Mouse (Mus musculus) liver, adult 2 months (tissue): ENCODE data around the gene Mstn. TPM values are rescaled to one million over a fixed set of nuclear protein-coding genes. Genes with fewer than 3 reads are reported as not detected.

Source experiments
- DNase-seq: peaks from one replicate; pipeline ENCODE4 v3.0.0-alpha.2; 2011; ENCODE audit warnings: low read depth, low spot score; ENCODE audit errors: extremely low read depth
- H3K27ac ChIP-seq: fragments of 200-500 bp; replicated peaks from 2 replicates; pipeline ENCODE4 v1.5.1; 2012; ENCODE audit warnings: low read depth, mild to moderate bottlenecking, control low read depth, inconsistent platforms, low read length; ENCODE audit not compliant: insufficient read depth
- H3K27me3 ChIP-seq: fragments of 200-500 bp; 2 replicates; pipeline ENCODE4 v1.6.1; 2012; ENCODE audit warnings: mild to moderate bottlenecking, moderate library complexity, low read length, inconsistent platforms; ENCODE audit not compliant: control insufficient read depth, insufficient read depth
- H3K36me3 ChIP-seq: fragments of 200-500 bp; 2 replicates; pipeline ENCODE4 v1.6.1; 2012; ENCODE audit warnings: low read length, inconsistent platforms; ENCODE audit not compliant: control insufficient read depth, insufficient read depth
- H3K4me1 ChIP-seq: fragments of 200-500 bp; 2 replicates; pipeline ENCODE4 v1.6.1; 2011; ENCODE audit warnings: low read length; ENCODE audit not compliant: control insufficient read depth, insufficient read depth
- H3K4me3 ChIP-seq: fragments of 200-500 bp; 2 replicates; pipeline ENCODE4 v1.5.1; 2011; ENCODE audit warnings: low read depth, mild to moderate bottlenecking, control low read depth, low read length, moderate library complexity; ENCODE audit not compliant: insufficient read depth
- H3K79me2 ChIP-seq: fragments of 200-500 bp; 2 replicates; pipeline ENCODE4 v1.6.1; 2012; ENCODE audit warnings: inconsistent platforms, mild to moderate bottlenecking, low read length, moderate library complexity; ENCODE audit not compliant: control insufficient read depth, insufficient read depth
- H3K9ac ChIP-seq: fragments of 200-500 bp; 2 replicates; pipeline ENCODE4 v1.6.1; 2012; ENCODE audit warnings: low read depth, mild to moderate bottlenecking, control low read depth, inconsistent platforms, low read length
- CTCF ChIP-seq: fragments of 200-500 bp; IDR thresholded peaks from 2 replicates; pipeline ENCODE4 v1.5.1; 2011; ENCODE audit warnings: low read depth, low read length, control low read depth
- POLR2A ChIP-seq: fragments of 200-500 bp; IDR thresholded peaks from 2 replicates; pipeline ENCODE4 v1.6.1; 2011; ENCODE audit warnings: low read length, control low read depth; ENCODE audit not compliant: insufficient read depth; ENCODE audit errors: extremely low read depth
- WGBS: fragments of 180-500 bp; shearing (Covaris S2); methylation state at CpG from one replicate; pipeline ENCODE4 v1.1.7; 2018; 5-methylcytosine and 5-hydroxymethylcytosine counted together
- polyA plus RNA-seq: library from polyadenylated mRNA; depleted of rRNA; stranded (reverse); fragments of >200 nt; gene quantifications from 2 replicates; pipeline ENCODE4 v1.2.3, GENCODE M21; 2012
- total RNA-seq: library from RNA; depleted of rRNA; stranded (reverse); fragments of >200 nt; gene quantifications from 2 replicates; pipeline ENCODE4 v1.2.3, GENCODE M21; 2014

Mstn gene
- total and polyA plus RNA-seq, 2 experiments, result not detected

DNA sequence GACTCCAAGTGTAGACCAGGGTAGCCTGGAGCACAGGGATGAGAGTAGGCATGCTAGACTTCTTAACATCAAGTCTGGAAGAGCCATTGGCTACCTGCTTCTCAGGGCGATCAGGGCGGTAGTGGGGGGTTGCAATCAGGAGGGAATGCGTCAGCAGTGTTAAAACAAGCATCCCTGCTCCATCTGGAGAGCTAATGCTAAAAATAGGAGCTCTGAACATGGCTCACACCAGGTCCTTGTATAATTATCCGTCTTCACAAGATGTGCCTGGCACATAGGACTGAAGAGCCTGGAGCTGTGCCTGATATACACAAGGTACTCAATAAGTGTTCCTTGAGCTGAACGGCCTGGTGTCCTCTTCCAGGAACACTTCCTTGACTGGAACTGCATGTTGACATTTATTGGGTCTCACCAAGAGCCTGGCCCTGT lies 24.0 kb upstream of the Mstn start:
- no peak for DNase-seq
- no peaks in the 10 kb centered on the region for H3K27me3 ChIP-seq
- no peak overlapping the region for H3K9ac ChIP-seq
- H3K36me3 ChIP-seq, result no peaks in the 10 kb centered on the region
- no peaks in the 10 kb centered on the region for H3K79me2 ChIP-seq
- TF ChIP-seq CTCF (no peak), POLR2A (no peak)
- no peak overlapping the region for H3K4me3 ChIP-seq
- WGBS, result 89% methylated on average over 5 of the region's 5 CpGs
- no peak overlapping the region for H3K27ac ChIP-seq
- no peaks in the 10 kb centered on the region for H3K4me1 ChIP-seq

DNA sequence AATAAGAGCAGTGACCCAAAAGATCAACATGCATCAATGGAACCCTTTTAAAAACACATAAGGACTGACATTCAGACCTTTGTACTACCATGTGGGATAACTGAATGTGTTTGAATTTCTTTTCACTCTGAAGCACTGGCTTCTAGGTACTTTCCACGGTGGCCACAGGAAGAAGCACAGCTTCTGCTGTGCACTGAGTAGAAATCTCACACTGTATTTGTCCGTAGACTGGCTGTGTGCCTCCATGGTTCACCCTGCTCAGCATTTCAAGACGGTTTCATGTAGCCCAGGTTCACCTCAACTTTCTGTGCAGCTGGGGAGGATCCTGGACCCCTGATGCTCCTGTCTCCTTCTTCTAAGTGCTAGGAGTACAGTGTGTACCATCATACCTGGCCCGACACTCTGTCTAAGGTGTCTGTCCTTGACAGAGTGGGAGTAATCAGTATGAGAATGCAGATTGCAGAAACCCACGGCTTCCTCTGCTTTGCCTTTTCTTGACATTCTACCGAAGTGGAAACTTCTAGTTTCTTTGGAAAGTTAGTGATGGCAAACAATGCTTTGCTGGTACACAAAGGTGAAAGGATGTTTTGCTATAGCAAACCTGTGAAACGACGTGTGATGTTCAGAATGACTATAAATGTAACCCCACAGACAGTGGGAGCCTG lies 11.5 kb upstream of the Mstn start:
- TF ChIP-seq CTCF, result no peak
- TF ChIP-seq POLR2A, result no peak
- no peak for DNase-seq
- Histone ChIP-seq H3K4me3 (no peak overlapping the region), H3K4me1 (no peaks in the 10 kb centered on the region), H3K27ac (no peak overlapping the region), H3K36me3 (no peaks in the 10 kb centered on the region), H3K9ac (no peak overlapping the region), H3K79me2 (no peaks in the 10 kb centered on the region), H3K27me3 (no peaks in the 10 kb centered on the region)
- WGBS, result 78% methylated on average over 8 of the region's 8 CpGs

DNA sequence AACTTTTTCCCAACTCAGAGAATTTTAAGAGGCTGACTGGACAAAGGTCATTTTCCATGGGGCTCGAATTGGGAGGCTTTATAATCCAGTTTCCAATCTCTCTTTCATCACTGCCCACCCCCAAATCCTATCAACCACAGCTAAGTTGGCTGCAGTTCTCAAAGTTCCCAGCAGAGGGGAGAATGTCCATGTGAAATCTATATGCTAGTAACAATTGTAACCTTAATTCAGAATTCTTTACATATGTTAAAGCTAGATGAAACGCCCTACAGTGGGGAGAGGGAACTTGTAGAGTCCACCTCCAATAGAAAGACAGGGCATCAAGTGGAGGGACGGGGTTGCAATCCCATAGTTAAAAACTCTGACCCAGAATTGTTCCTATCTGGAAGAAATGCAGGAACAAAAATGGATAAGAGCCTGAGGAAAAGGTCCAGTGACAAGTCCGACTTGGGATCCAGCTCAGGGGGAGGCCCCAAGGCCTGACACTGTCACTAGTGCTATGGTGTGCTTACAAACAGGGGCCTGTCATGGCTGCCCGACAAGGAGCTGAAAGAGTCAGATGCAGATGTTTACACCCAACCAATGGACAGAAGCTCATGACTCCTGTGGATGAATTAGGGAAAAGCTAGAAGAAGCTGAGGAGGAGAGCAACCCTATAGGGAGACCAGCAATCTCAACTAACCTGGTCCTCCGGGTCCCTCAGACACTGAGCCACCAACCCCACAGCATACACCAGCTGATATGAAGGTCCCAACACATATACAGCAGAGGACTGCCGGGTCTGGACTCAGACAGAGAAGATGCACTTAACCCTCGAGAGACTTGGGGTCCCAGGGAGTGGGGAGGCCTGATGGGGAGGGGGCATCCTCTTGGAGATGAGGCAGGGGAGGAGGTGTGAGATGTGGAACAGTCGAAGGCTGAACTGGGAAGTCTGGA lies 8.1 kb upstream of the Mstn start:
- Histone ChIP-seq H3K27ac (no peak overlapping the region), H3K79me2 (no peaks in the 10 kb centered on the region), H3K36me3 (no peaks in the 10 kb centered on the region), H3K27me3 (no peaks in the 10 kb centered on the region), H3K4me3 (no peak overlapping the region), H3K9ac (no peak overlapping the region), H3K4me1 (no peaks in the 10 kb centered on the region)
- DNase-seq, result peak; percentile 27
- peak; percentile 27 for TF ChIP-seq CTCF
- TF ChIP-seq POLR2A, result no peak
- WGBS, result 44% methylated on average over 9 of the region's 9 CpGs

DNA sequence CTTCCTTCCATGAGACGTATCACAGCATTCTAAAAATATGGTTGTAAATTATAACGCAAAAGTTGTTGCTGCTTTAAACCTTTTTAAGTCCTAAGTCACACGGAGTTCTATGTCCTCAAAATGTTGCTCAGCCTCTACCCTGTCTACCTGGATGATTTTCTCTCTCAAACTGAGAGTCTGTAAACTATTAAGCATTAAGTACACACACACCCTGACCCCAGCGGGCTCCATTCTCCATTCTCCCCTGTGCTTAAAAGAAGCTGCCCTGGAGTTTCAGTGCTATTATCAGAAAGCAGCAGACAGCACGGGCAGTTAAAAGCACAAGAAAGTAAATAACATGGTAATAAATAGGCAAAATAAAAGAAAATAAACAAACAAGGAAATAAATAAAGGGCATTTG lies 2.3 kb upstream of the Mstn start:
- H3K27me3 ChIP-seq, result no peaks in the 10 kb centered on the region
- no peak overlapping the region for H3K27ac ChIP-seq
- WGBS, result 28% methylated on average over 5 of the region's 5 CpGs
- TF ChIP-seq POLR2A (no peak), CTCF (no peak)
- H3K9ac ChIP-seq, result no peak overlapping the region
- H3K4me3 ChIP-seq, result no peak overlapping the region
- H3K79me2 ChIP-seq, result no peaks in the 10 kb centered on the region
- no peaks in the 10 kb centered on the region for H3K36me3 ChIP-seq
- DNase-seq, result peak; percentile 70
- peaks cover 9% of the 10 kb centered on the region; the same call in 1 of the 2 replicates for H3K4me1 ChIP-seq

DNA sequence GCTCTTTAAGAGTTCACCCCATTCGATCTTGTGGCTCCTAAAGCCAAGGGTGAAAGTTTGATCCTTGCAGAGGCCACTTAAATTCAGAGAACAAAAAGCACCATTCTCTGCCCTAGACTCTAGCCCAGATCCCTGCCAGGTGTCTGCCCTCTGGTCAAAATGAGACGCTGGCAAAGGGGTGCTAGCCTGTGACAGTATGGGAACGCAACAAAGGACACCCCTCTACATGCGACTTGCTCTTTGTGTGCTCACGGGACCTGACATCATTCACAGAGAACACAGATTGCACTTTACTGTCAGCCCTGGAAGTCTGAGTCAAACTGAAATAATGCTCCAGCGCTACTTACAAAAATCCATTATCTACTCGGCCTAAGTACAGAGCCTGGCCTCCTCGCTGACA lies 941 bp upstream of the Mstn start:
- H3K9ac ChIP-seq, result no peak overlapping the region
- H3K79me2 ChIP-seq, result no peaks in the 10 kb centered on the region
- peak; percentile 71 for DNase-seq
- peaks cover 9% of the 10 kb centered on the region; the same call in 1 of the 2 replicates for H3K4me1 ChIP-seq
- no peaks in the 10 kb centered on the region for H3K36me3 ChIP-seq
- WGBS, result 29% methylated on average over 8 of the region's 8 CpGs
- no peak overlapping the region for H3K4me3 ChIP-seq
- H3K27ac ChIP-seq, result no peak overlapping the region; the same call in 1 of the 2 replicates
- no peak for TF ChIP-seq CTCF
- TF ChIP-seq POLR2A, result no peak
- H3K27me3 ChIP-seq, result no peaks in the 10 kb centered on the region
